Mouse (Mus musculus): ENCODE measurements around the gene Tmem159. TPM values are rescaled to one million over a fixed set of nuclear protein-coding genes. Genes with fewer than 3 reads are reported as not detected.

Gene Tmem159
- 6.8 and 14.2 TPM in 2 replicates for polyA plus RNA-seq (2012; rRNA removed)

GRCm38 (mm10) chr7:120102164-120102972 is at the start of gene Tmem159:
TSS of gene Tmem159 (plus strand) at chr7:120102353.
- Histone ChIP-seq H3K36me3 (ENCODE audit: control insufficient read depth, insufficient read depth, low read length) (0 out of 2 replicates have a peak, but pooled peaks cover 2% of the 10 kb centered on the region), H3K4me1 (ENCODE audit: control insufficient read depth, insufficient read depth, insufficient read length, low read length) (peaks cover 5% of the 10 kb centered on the region), H3K27ac (ENCODE audit: insufficient read depth, low read depth, low read length) (peak within 1 kb of the TSS; percentile 43), H3K27me3 (ENCODE audit: control insufficient read depth, insufficient read depth, low read length) (no peaks in the 10 kb centered on the region), H3K4me3 (ENCODE audit: low read depth, low read length) (peak within 1 kb of the TSS; percentile 83)
- under 1% methylated on average over 42 of the region's 42 CpGs for WGBS
- TF ChIP-seq CTCF (IDR thresholded peaks at IDR 0.05; ENCODE audit: extremely low read depth, insufficient read length, insufficient replicate concordance, low read depth, low read length) (no peak), POLR2A (IDR thresholded peaks at IDR 0.05; ENCODE audit: low read depth, low read length) (peak; percentile 72)

GRCm38 (mm10) chr7:120054016-120054415 is 48.1 kb upstream of the Tmem159 start:
- Histone ChIP-seq H3K4me1 (ENCODE audit: control insufficient read depth, insufficient read depth, insufficient read length, low read length) (no peaks in the 10 kb centered on the region), H3K27me3 (ENCODE audit: control insufficient read depth, insufficient read depth, low read length) (no peaks in the 10 kb centered on the region), H3K36me3 (ENCODE audit: control insufficient read depth, insufficient read depth, low read length) (no peaks in the 10 kb centered on the region), H3K4me3 (ENCODE audit: low read depth, low read length) (no peak overlapping the region), H3K27ac (ENCODE audit: insufficient read depth, low read depth, low read length) (no peak overlapping the region)
- WGBS = 25% methylated on average over 2 of the region's 2 CpGs
- TF ChIP-seq CTCF (IDR thresholded peaks at IDR 0.05; ENCODE audit: extremely low read depth, insufficient read length, insufficient replicate concordance, low read depth, low read length) = no peak
- no peak for TF ChIP-seq POLR2A (IDR thresholded peaks at IDR 0.05; ENCODE audit: low read depth, low read length)

- WGBS = 85% methylated on average over 3 of the region's 3 CpGs
- Histone ChIP-seq H3K27me3 (ENCODE audit: control insufficient read depth, insufficient read depth, low read length) (no peaks in the 10 kb centered on the region), H3K27ac (ENCODE audit: insufficient read depth, low read depth, low read length) (no peak overlapping the region), H3K4me3 (ENCODE audit: low read depth, low read length) (no peak overlapping the region), H3K4me1 (ENCODE audit: control insufficient read depth, insufficient read depth, insufficient read length, low read length) (no peaks in the 10 kb centered on the region), H3K36me3 (ENCODE audit: control insufficient read depth, insufficient read depth, low read length) (no peaks in the 10 kb centered on the region)
- TF ChIP-seq POLR2A (IDR thresholded peaks at IDR 0.05; ENCODE audit: low read depth, low read length) (no peak), CTCF (IDR thresholded peaks at IDR 0.05; ENCODE audit: extremely low read depth, insufficient read length, insufficient replicate concordance, low read depth, low read length) (no peak)
Observed at GRCm38 (mm10) chr7:120055479-120055878, 46.7 kb upstream of the Tmem159 start.

GRCm38 (mm10) chr7:120064045-120064444 is 38.1 kb upstream of the Tmem159 start:
- WGBS = 84% methylated on average over 1 of the region's 1 CpGs
- TF ChIP-seq POLR2A (IDR thresholded peaks at IDR 0.05; ENCODE audit: low read depth, low read length) = no peak
- TF ChIP-seq CTCF (IDR thresholded peaks at IDR 0.05; ENCODE audit: extremely low read depth, insufficient read length, insufficient replicate concordance, low read depth, low read length) = no peak
- Histone ChIP-seq H3K27me3 (ENCODE audit: control insufficient read depth, insufficient read depth, low read length) (no peaks in the 10 kb centered on the region), H3K27ac (ENCODE audit: insufficient read depth, low read depth, low read length) (no peak overlapping the region), H3K4me1 (ENCODE audit: control insufficient read depth, insufficient read depth, insufficient read length, low read length) (no peaks in the 10 kb centered on the region), H3K36me3 (ENCODE audit: control insufficient read depth, insufficient read depth, low read length) (no peaks in the 10 kb centered on the region), H3K4me3 (ENCODE audit: low read depth, low read length) (no peak overlapping the region)

GRCm38 (mm10) chr7:120068114-120068513 is 34.0 kb upstream of the Tmem159 start:
- Histone ChIP-seq H3K36me3 (ENCODE audit: control insufficient read depth, insufficient read depth, low read length) (no peaks in the 10 kb centered on the region), H3K4me3 (ENCODE audit: low read depth, low read length) (no peak overlapping the region), H3K4me1 (ENCODE audit: control insufficient read depth, insufficient read depth, insufficient read length, low read length) (no peaks in the 10 kb centered on the region), H3K27ac (ENCODE audit: insufficient read depth, low read depth, low read length) (no peak overlapping the region), H3K27me3 (ENCODE audit: control insufficient read depth, insufficient read depth, low read length) (no peaks in the 10 kb centered on the region)
- TF ChIP-seq POLR2A (IDR thresholded peaks at IDR 0.05; ENCODE audit: low read depth, low read length) (no peak), CTCF (IDR thresholded peaks at IDR 0.05; ENCODE audit: extremely low read depth, insufficient read length, insufficient replicate concordance, low read depth, low read length) (no peak)
- WGBS = 81% methylated on average over 3 of the region's 3 CpGs

GRCm38 (mm10) chr7:120069164-120069563 is 33.0 kb upstream of the Tmem159 start:
- no peak overlapping the region for H3K27ac ChIP-seq (ENCODE audit: insufficient read depth, low read depth, low read length)
- no peaks in the 10 kb centered on the region for H3K4me1 ChIP-seq (ENCODE audit: control insufficient read depth, insufficient read depth, insufficient read length, low read length)
- no peaks in the 10 kb centered on the region for H3K27me3 ChIP-seq (ENCODE audit: control insufficient read depth, insufficient read depth, low read length)
- 26% methylated on average over 3 of the region's 3 CpGs for WGBS
- no peak overlapping the region for H3K4me3 ChIP-seq (ENCODE audit: low read depth, low read length)
- TF ChIP-seq POLR2A (IDR thresholded peaks at IDR 0.05; ENCODE audit: low read depth, low read length) (no peak), CTCF (IDR thresholded peaks at IDR 0.05; ENCODE audit: extremely low read depth, insufficient read length, insufficient replicate concordance, low read depth, low read length) (no peak)
- H3K36me3 ChIP-seq (ENCODE audit: control insufficient read depth, insufficient read depth, low read length) = no peaks in the 10 kb centered on the region

GRCm38 (mm10) chr7:120080177-120080576 is 22.0 kb upstream of the Tmem159 start:
- WGBS = 54% methylated on average over 3 of the region's 3 CpGs
- Histone ChIP-seq H3K36me3 (ENCODE audit: control insufficient read depth, insufficient read depth, low read length) (no peaks in the 10 kb centered on the region), H3K27ac (ENCODE audit: insufficient read depth, low read depth, low read length) (no peak overlapping the region), H3K4me3 (ENCODE audit: low read depth, low read length) (no peak overlapping the region), H3K4me1 (ENCODE audit: control insufficient read depth, insufficient read depth, insufficient read length, low read length) (no peaks in the 10 kb centered on the region), H3K27me3 (ENCODE audit: control insufficient read depth, insufficient read depth, low read length) (no peaks in the 10 kb centered on the region)
- no peak for TF ChIP-seq CTCF (IDR thresholded peaks at IDR 0.05; ENCODE audit: extremely low read depth, insufficient read length, insufficient replicate concordance, low read depth, low read length)
